Mouse (Mus musculus) liver, adult 2 months (tissue): ENCODE results near the gene Synpo2. TPM values are rescaled to one million over a fixed set of nuclear protein-coding genes. Genes with fewer than 3 reads are reported as not detected.

Source experiments
- DNase-seq: peaks from one replicate; pipeline ENCODE4 v3.0.0-alpha.2; 2011; ENCODE audit warnings: low read depth, low spot score; ENCODE audit errors: extremely low read depth
- H3K27ac ChIP-seq: fragments of 200-500 bp; replicated peaks from 2 replicates; pipeline ENCODE4 v1.5.1; 2012; ENCODE audit warnings: low read depth, mild to moderate bottlenecking, control low read depth, inconsistent platforms, low read length; ENCODE audit not compliant: insufficient read depth
- H3K27me3 ChIP-seq: fragments of 200-500 bp; 2 replicates; pipeline ENCODE4 v1.6.1; 2012; ENCODE audit warnings: mild to moderate bottlenecking, moderate library complexity, low read length, inconsistent platforms; ENCODE audit not compliant: control insufficient read depth, insufficient read depth
- H3K36me3 ChIP-seq: fragments of 200-500 bp; 2 replicates; pipeline ENCODE4 v1.6.1; 2012; ENCODE audit warnings: low read length, inconsistent platforms; ENCODE audit not compliant: control insufficient read depth, insufficient read depth
- H3K4me1 ChIP-seq: fragments of 200-500 bp; 2 replicates; pipeline ENCODE4 v1.6.1; 2011; ENCODE audit warnings: low read length; ENCODE audit not compliant: control insufficient read depth, insufficient read depth
- H3K4me3 ChIP-seq: fragments of 200-500 bp; 2 replicates; pipeline ENCODE4 v1.5.1; 2011; ENCODE audit warnings: low read depth, mild to moderate bottlenecking, control low read depth, low read length, moderate library complexity; ENCODE audit not compliant: insufficient read depth
- H3K79me2 ChIP-seq: fragments of 200-500 bp; 2 replicates; pipeline ENCODE4 v1.6.1; 2012; ENCODE audit warnings: inconsistent platforms, mild to moderate bottlenecking, low read length, moderate library complexity; ENCODE audit not compliant: control insufficient read depth, insufficient read depth
- H3K9ac ChIP-seq: fragments of 200-500 bp; 2 replicates; pipeline ENCODE4 v1.6.1; 2012; ENCODE audit warnings: low read depth, mild to moderate bottlenecking, control low read depth, inconsistent platforms, low read length
- CTCF ChIP-seq: fragments of 200-500 bp; IDR thresholded peaks from 2 replicates; pipeline ENCODE4 v1.5.1; 2011; ENCODE audit warnings: low read depth, low read length, control low read depth
- POLR2A ChIP-seq: fragments of 200-500 bp; IDR thresholded peaks from 2 replicates; pipeline ENCODE4 v1.6.1; 2011; ENCODE audit warnings: low read length, control low read depth; ENCODE audit not compliant: insufficient read depth; ENCODE audit errors: extremely low read depth
- WGBS: fragments of 180-500 bp; shearing (Covaris S2); methylation state at CpG from one replicate; pipeline ENCODE4 v1.1.7; 2018; 5-methylcytosine and 5-hydroxymethylcytosine counted together
- polyA plus RNA-seq: library from polyadenylated mRNA; depleted of rRNA; stranded (reverse); fragments of >200 nt; gene quantifications from 2 replicates; pipeline ENCODE4 v1.2.3, GENCODE M21; 2012
- total RNA-seq: library from RNA; depleted of rRNA; stranded (reverse); fragments of >200 nt; gene quantifications from 2 replicates; pipeline ENCODE4 v1.2.3, GENCODE M21; 2014

The Synpo2 gene
- total and polyA plus RNA-seq, 2 experiments = 0.06 to 0.37 TPM

- no peaks in the 10 kb centered on the region for H3K4me1 ChIP-seq
- 66% methylated on average over 5 of the region's 5 CpGs for WGBS
These were observed 56.9 kb downstream of the Synpo2 start for GRCm38 (mm10) chr3:123179041-123179440.

GRCm38 (mm10) chr3:123178420-123178819 is 57.5 kb downstream of the Synpo2 start:
- no peak overlapping the region for H3K4me3 ChIP-seq
- H3K4me1 ChIP-seq = no peaks in the 10 kb centered on the region
- H3K27me3 ChIP-seq = no peaks in the 10 kb centered on the region
- H3K9ac ChIP-seq = no peak overlapping the region
- no peaks in the 10 kb centered on the region for H3K36me3 ChIP-seq
- H3K79me2 ChIP-seq = no peaks in the 10 kb centered on the region
- no peak overlapping the region for H3K27ac ChIP-seq
- TF ChIP-seq POLR2A = no peak
- no peak for TF ChIP-seq CTCF
- no peak for DNase-seq
- 85% methylated on average over 4 of the region's 4 CpGs for WGBS

More at GRCm38 (mm10) chr3:123179041-123179440, 56.9 kb downstream of the Synpo2 start:
- Histone ChIP-seq H3K36me3 (no peaks in the 10 kb centered on the region), H3K79me2 (no peaks in the 10 kb centered on the region), H3K27ac (no peak overlapping the region), H3K4me3 (no peak overlapping the region), H3K27me3 (no peaks in the 10 kb centered on the region), H3K9ac (no peak overlapping the region)
- no peak for DNase-seq
- TF ChIP-seq POLR2A = no peak
- TF ChIP-seq CTCF = no peak

- 82% methylated on average over 19 of the region's 19 CpGs for WGBS
- no peaks in the 10 kb centered on the region for H3K4me1 ChIP-seq
- DNase-seq = no peak
- H3K27me3 ChIP-seq = no peaks in the 10 kb centered on the region
- no peak overlapping the region for H3K4me3 ChIP-seq
- no peaks in the 10 kb centered on the region for H3K79me2 ChIP-seq
- no peak overlapping the region for H3K9ac ChIP-seq
- H3K36me3 ChIP-seq = no peaks in the 10 kb centered on the region
- no peak overlapping the region for H3K27ac ChIP-seq
- TF ChIP-seq CTCF (no peak), POLR2A (no peak)
These were observed 59.3 kb downstream of the Synpo2 start for GRCm38 (mm10) chr3:123176366-123177334.

GRCm38 (mm10) chr3:123175142-123175541 is 60.8 kb downstream of the Synpo2 start:
- Histone ChIP-seq H3K4me3 (no peak overlapping the region), H3K36me3 (no peaks in the 10 kb centered on the region), H3K27me3 (no peaks in the 10 kb centered on the region), H3K4me1 (no peaks in the 10 kb centered on the region), H3K27ac (no peak overlapping the region), H3K79me2 (no peaks in the 10 kb centered on the region), H3K9ac (no peak overlapping the region)
- no peak for TF ChIP-seq CTCF
- no peak for TF ChIP-seq POLR2A
- 70% methylated on average over 7 of the region's 7 CpGs for WGBS
- DNase-seq = no peak

GRCm38 (mm10) chr3:123174379-123174697 is 61.6 kb downstream of the Synpo2 start:
- Histone ChIP-seq H3K27me3 (no peaks in the 10 kb centered on the region), H3K9ac (no peak overlapping the region), H3K4me3 (no peak overlapping the region), H3K4me1 (no peaks in the 10 kb centered on the region), H3K79me2 (no peaks in the 10 kb centered on the region), H3K27ac (no peak overlapping the region), H3K36me3 (no peaks in the 10 kb centered on the region)
- no peak for TF ChIP-seq CTCF
- TF ChIP-seq POLR2A = no peak
- no peak for DNase-seq
- 86% methylated on average over 8 of the region's 8 CpGs for WGBS
